ENCODE assay signal across 9 mouse cellular contexts in genomic region chr8:74977427-74977826, GRCm38 (mm10). TPM values are rescaled to one million over a fixed set of nuclear protein-coding genes. Genes with fewer than 3 reads are reported as not detected.
DNase-seq lines count a peak whose midpoint lies in the region; ATAC-seq and TF ChIP-seq lines count a peak whose summit lies in the region.
"Had no signal": no experiment of that assay in that cellular context is flagged by ENCODE, and none has a peak within 500 bp of the region (broad histone marks: within the 10 kb centered on the region; RNA-seq: fewer than 3 reads in every experiment).

No protein-coding gene starts in this region.

- no peak for TF ChIP-seq EP300 in heart, postnatal 0 days (IDR thresholded peaks at IDR 0.05; ENCODE audit: low read depth)

- H3K27me3 ChIP-seq in heart, postnatal 0 days (ENCODE audit: control insufficient read depth, insufficient read depth, low read length): no peaks in the 10 kb centered on the region
- no peaks in the 10 kb centered on the region for H3K27me3 ChIP-seq in embryonic facial prominence, embryonic 11.5 days (ENCODE audit: control insufficient read depth, insufficient read depth, low read length)

- no peaks in the 10 kb centered on the region for H3K4me1 ChIP-seq in heart, postnatal 0 days (ENCODE audit: control insufficient read depth, insufficient read depth)
- no peaks in the 10 kb centered on the region for H3K4me1 ChIP-seq in embryonic facial prominence, embryonic 11.5 days (ENCODE audit: control insufficient read depth, insufficient read depth, low read length)

- TF ChIP-seq CTCF in heart, postnatal 0 days (IDR thresholded peaks at IDR 0.05; ENCODE audit: low read depth): peak; percentile 40

- no peak overlapping the region for H3K9ac ChIP-seq in heart, postnatal 0 days (replicated peaks; ENCODE audit: low read depth, low read length)
- no peak overlapping the region for H3K9ac ChIP-seq in embryonic facial prominence, embryonic 11.5 days (replicated peaks; ENCODE audit: low read length)

- no peaks in the 10 kb centered on the region for H3K36me3 ChIP-seq in heart, postnatal 0 days (replicated peaks; ENCODE audit: control insufficient read depth, insufficient read depth, low read length)
- no peaks in the 10 kb centered on the region for H3K36me3 ChIP-seq in embryonic facial prominence, embryonic 11.5 days (replicated peaks; ENCODE audit: control insufficient read depth, insufficient read depth, low read depth, low read length)

- DNase-seq in heart, postnatal 0 days (ENCODE audit: low spot score): no peak
- DNase-seq in heart, adult 18-20 months: no peak
- DNase-seq in right cerebral cortex, postnatal 4 days: peak; percentile 37
- no peak for DNase-seq in right cerebral cortex, postnatal 25 days
- peak; percentile 62 for DNase-seq in embryonic facial prominence, embryonic 11.5 days (ENCODE audit: low spot score)
- DNase-seq in thymus, postnatal 25 days: peak; percentile 9
- DNase-seq in adrenal gland, adult 2 months: no peak
- DNase-seq in adrenal gland, postnatal 4 days (ENCODE audit: low spot score in 2 of 2): no peak
- DNase-seq: right cerebral cortex, postnatal 14 days had no signal

- H3K4me2 ChIP-seq in heart, postnatal 0 days (ENCODE audit: low read depth, low read length): no peak overlapping the region
- H3K4me2 ChIP-seq in embryonic facial prominence, embryonic 11.5 days (ENCODE audit: low read depth, low read length): no peak overlapping the region

- H3K9me3 ChIP-seq in heart, postnatal 0 days (replicated peaks; ENCODE audit: control insufficient read depth, low read length): no peaks in the 10 kb centered on the region
- H3K9me3 ChIP-seq in embryonic facial prominence, embryonic 11.5 days (replicated peaks; ENCODE audit: control insufficient read depth, low read length): no peaks in the 10 kb centered on the region

- no peak overlapping the region for H3K27ac ChIP-seq in heart, postnatal 0 days (ENCODE audit: low read depth)
- no peak overlapping the region for H3K27ac ChIP-seq in embryonic facial prominence, embryonic 11.5 days (replicated peaks; ENCODE audit: low read depth, low read length)

- 46% methylated on average over 1 of the region's 1 CpGs for WGBS in heart, postnatal 0 days
- WGBS in embryonic facial prominence, embryonic 11.5 days: 65% methylated on average over 1 of the region's 1 CpGs

- no peak for ATAC-seq in heart, postnatal 0 days (ENCODE audit: insufficient read depth, low read depth)
- ATAC-seq in embryonic facial prominence, embryonic 11.5 days (replicated peaks; ENCODE audit: insufficient number of reproducible peaks, low FRiP score, low TSS enrichment, low read depth): no peak

- H3K4me3 ChIP-seq in heart, postnatal 0 days (ENCODE audit: low read depth, low read length): no peak overlapping the region
- H3K4me3 ChIP-seq in embryonic facial prominence, embryonic 11.5 days (ENCODE audit: low read depth, low read length): no peak overlapping the region

RNA-seq across cellular contexts. Expression of gene Hmgxb4, which starts 15.7 kb away (rescaled TPM):
- total RNA-seq in heart, postnatal 0 days (2014; rRNA removed; ENCODE audit: low replicate concordance): 17.0 and 23.7 TPM in 2 replicates
- 9.0 and 10.2 TPM in 2 replicates for polyA plus RNA-seq in heart, postnatal 0 days (2015; fragmentation: Nextera tagmentation; extraction: Ambion mirVana)
- 10 to 100 TPM; 10.1 to 10.6 TPM for total RNA-seq in heart, adult 18-20 months (2021)
- polyA plus RNA-seq in embryonic facial prominence, embryonic 11.5 days (2014; fragmentation: Nextera tagmentation; extraction: Ambion mirVana): 53.6 and 54.5 TPM in 2 replicates
- 10 to 100 TPM; 21.3 to 21.7 TPM for total RNA-seq in adrenal gland, adult 2 months (2021)
- 7.9 and 8.8 TPM in 2 replicates for polyA plus RNA-seq in adrenal gland, adult 2 months (2012; rRNA removed)
- 10 to 100 TPM; 31.6 to 39.7 TPM for total RNA-seq in adrenal gland, postnatal 4 days (2021)

RNA-seq across cellular contexts. Expression of gene Tom1, which starts 56.1 kb away (rescaled TPM):
- total RNA-seq in heart, postnatal 0 days (2014; rRNA removed; ENCODE audit: low replicate concordance): 56.1 and 110 TPM in 2 replicates
- polyA plus RNA-seq in heart, postnatal 0 days (2015; fragmentation: Nextera tagmentation; extraction: Ambion mirVana): 68.7 and 75.8 TPM in 2 replicates
- total RNA-seq in heart, adult 18-20 months (2021): 10 to 100 TPM; 57.9 to 63.7 TPM
- polyA plus RNA-seq in embryonic facial prominence, embryonic 11.5 days (2014; fragmentation: Nextera tagmentation; extraction: Ambion mirVana): 26.3 and 32.4 TPM in 2 replicates
- total RNA-seq in adrenal gland, adult 2 months (2021): 10 to 100 TPM; 42.6 to 55.1 TPM
- 28.4 and 38.7 TPM in 2 replicates for polyA plus RNA-seq in adrenal gland, adult 2 months (2012; rRNA removed)
- 10 to 100 TPM; 26.1 to 31.0 TPM for total RNA-seq in adrenal gland, postnatal 4 days (2021)

Comparison
In these comparisons a context has a peak if more than half of its experiments do, and no peak if none do; other contexts are left out.
1. DNase-seq: peak in right cerebral cortex, postnatal 4 days (single experiment), embryonic facial prominence, embryonic 11.5 days (single experiment) and thymus, postnatal 25 days (single experiment); none in heart, postnatal 0 days (single experiment), heart, adult 18-20 months (0 of 2), right cerebral cortex, postnatal 25 days (single experiment), adrenal gland, adult 2 months (single experiment) and adrenal gland, postnatal 4 days (0 of 2).